Comparison of ENCODE assay signal across 8 mouse cellular contexts in genomic region chr11:4117372-4118071, GRCm38 (mm10). TPM values are rescaled to one million over a fixed set of nuclear protein-coding genes. Genes with fewer than 3 reads are reported as not detected.
DNase-seq lines count a peak whose midpoint lies in the region; ATAC-seq lines count a peak whose summit lies in the region.

No protein-coding gene starts in this region.

- peaks cover 39% of the 10 kb centered on the region for H3K4me1 ChIP-seq in heart, embryonic 13.5 days
- H3K4me1 ChIP-seq in hindbrain, embryonic 14.5 days (replicated peaks; ENCODE audit: control insufficient read depth, insufficient read depth, low read length), result peaks cover 16% of the 10 kb centered on the region
- peaks cover 20% of the 10 kb centered on the region for H3K4me1 ChIP-seq in midbrain, embryonic 13.5 days (replicated peaks)

- DNase-seq in heart, postnatal 4 days, result no peak
- DNase-seq in brain, adult 2 months (ENCODE audit: low read depth, low spot score), result peak; percentile 51
- DNase-seq in hindbrain, embryonic 14.5 days (ENCODE audit: low spot score), result no peak
- no peak for DNase-seq in adrenal gland, adult 2 months
- no peak for DNase-seq in adrenal gland, postnatal 4 days (ENCODE audit: low spot score in 2 of 2)
- DNase-seq in adrenal gland, postnatal 36 days, result no peak

- H3K9ac ChIP-seq in heart, embryonic 13.5 days, result peak overlapping the region; percentile 81
- H3K9ac ChIP-seq in hindbrain, embryonic 14.5 days, result peak overlapping the region; percentile 71
- peak overlapping the region; percentile 81 for H3K9ac ChIP-seq in midbrain, embryonic 13.5 days (replicated peaks)

- H3K36me3 ChIP-seq in heart, embryonic 13.5 days, result no peaks in the 10 kb centered on the region
- no peaks in the 10 kb centered on the region for H3K36me3 ChIP-seq in hindbrain, embryonic 14.5 days (replicated peaks; ENCODE audit: control insufficient read depth, insufficient read depth)
- H3K36me3 ChIP-seq in midbrain, embryonic 13.5 days, result no peaks in the 10 kb centered on the region

- no peak for ATAC-seq in heart, embryonic 13.5 days (ENCODE audit: extremely low read depth, insufficient number of reproducible peaks, low FRiP score, low TSS enrichment)
- 0 out of 2 replicates have a peak, but pooled peaks have one; percentile 9 for ATAC-seq in hindbrain, embryonic 14.5 days (ENCODE audit: low FRiP score)
- ATAC-seq in midbrain, embryonic 13.5 days, result peak; percentile 8; the same call in 1 of the 2 replicates

- peak overlapping the region; percentile 97 for H3K4me2 ChIP-seq in heart, embryonic 13.5 days
- H3K4me2 ChIP-seq in hindbrain, embryonic 14.5 days (replicated peaks), result peak overlapping the region; percentile 90
- H3K4me2 ChIP-seq in midbrain, embryonic 13.5 days (replicated peaks), result peak overlapping the region; percentile 88

- H3K9me3 ChIP-seq in heart, embryonic 13.5 days, result no peaks in the 10 kb centered on the region
- H3K9me3 ChIP-seq in hindbrain, embryonic 14.5 days (ENCODE audit: control insufficient read depth, low read length), result no peaks in the 10 kb centered on the region
- no peaks in the 10 kb centered on the region for H3K9me3 ChIP-seq in midbrain, embryonic 13.5 days

- no peak overlapping the region for H3K27ac ChIP-seq in heart, embryonic 13.5 days (replicated peaks)
- H3K27ac ChIP-seq in hindbrain, embryonic 14.5 days, result no peak overlapping the region
- no peak overlapping the region for H3K27ac ChIP-seq in midbrain, embryonic 13.5 days

- peaks cover 61% of the 10 kb centered on the region for H3K27me3 ChIP-seq in heart, embryonic 13.5 days (replicated peaks)
- H3K27me3 ChIP-seq in hindbrain, embryonic 14.5 days (ENCODE audit: control insufficient read depth, insufficient read depth, low read length), result peaks cover 4% of the 10 kb centered on the region; the same call in 1 of the 2 replicates
- peaks cover 28% of the 10 kb centered on the region for H3K27me3 ChIP-seq in midbrain, embryonic 13.5 days

- H3K4me3 ChIP-seq in heart, embryonic 13.5 days, result peak overlapping the region; percentile 63
- peak overlapping the region; percentile 51 for H3K4me3 ChIP-seq in hindbrain, embryonic 14.5 days (replicated peaks; ENCODE audit: low read length)
- peak overlapping the region; percentile 62 for H3K4me3 ChIP-seq in midbrain, embryonic 13.5 days (replicated peaks)

- 21% methylated on average over 3 of the region's 3 CpGs for WGBS in heart, embryonic 13.5 days
- 17% methylated on average over 3 of the region's 3 CpGs for WGBS in hindbrain, embryonic 14.5 days
- WGBS in midbrain, embryonic 13.5 days, result 30% methylated on average over 3 of the region's 3 CpGs

RNA-seq across cellular contexts. Expression of gene Sec14l2, which starts 5.7 kb away (rescaled TPM):
- polyA plus RNA-seq in heart, embryonic 13.5 days (2015; fragmentation: Nextera tagmentation; extraction: Ambion mirVana), result 0.48 and 1.0 TPM in 2 replicates
- total RNA-seq in heart, postnatal 4 days (2021), result 1 to 10 TPM in 1 of 2 experiments, under 1 TPM in 1; 0.91 to 1.1 TPM
- 3.6 and 4.1 TPM in 2 replicates for polyA plus RNA-seq in hindbrain, embryonic 14.5 days (2014; fragmentation: Nextera tagmentation; extraction: Ambion mirVana)
- polyA plus RNA-seq in midbrain, embryonic 13.5 days (2015; fragmentation: Nextera tagmentation; extraction: Ambion mirVana), result 2.3 and 3.2 TPM in 2 replicates
- 1 to 10 TPM; 1.8 to 2.2 TPM for total RNA-seq in adrenal gland, adult 2 months (2021)
- 0.59 and 0.71 TPM in 2 replicates for polyA plus RNA-seq in adrenal gland, adult 2 months (2012; rRNA removed)
- total RNA-seq in adrenal gland, postnatal 4 days (2021), result 10 to 100 TPM in 1 of 2 experiments, 1 to 10 TPM in 1; 4.4 to 15.0 TPM
- 1 to 10 TPM; 1.3 to 1.5 TPM for total RNA-seq in adrenal gland, postnatal 36 days (2021)

RNA-seq across cellular contexts. Expression of gene Rnf215, which starts 17.5 kb away (rescaled TPM):
- polyA plus RNA-seq in heart, embryonic 13.5 days (2015; fragmentation: Nextera tagmentation; extraction: Ambion mirVana), result 17.2 and 18.1 TPM in 2 replicates
- 10 to 100 TPM; 17.5 to 18.3 TPM for total RNA-seq in heart, postnatal 4 days (2021)
- polyA plus RNA-seq in hindbrain, embryonic 14.5 days (2014; fragmentation: Nextera tagmentation; extraction: Ambion mirVana), result 46.4 and 48.2 TPM in 2 replicates
- 43.9 and 45.9 TPM in 2 replicates for polyA plus RNA-seq in midbrain, embryonic 13.5 days (2015; fragmentation: Nextera tagmentation; extraction: Ambion mirVana)
- total RNA-seq in adrenal gland, adult 2 months (2021), result 10 to 100 TPM; 21.7 to 25.0 TPM
- 34.6 and 40.2 TPM in 2 replicates for polyA plus RNA-seq in adrenal gland, adult 2 months (2012; rRNA removed)
- total RNA-seq in adrenal gland, postnatal 4 days (2021), result 10 to 100 TPM; 32.0 to 34.8 TPM
- total RNA-seq in adrenal gland, postnatal 36 days (2021), result 10 to 100 TPM; 24.7 to 24.9 TPM

RNA-seq across cellular contexts. Expression of gene Mtfp1, which starts 22.3 kb away (rescaled TPM):
- 20.8 and 28.3 TPM in 2 replicates for polyA plus RNA-seq in heart, embryonic 13.5 days (2015; fragmentation: Nextera tagmentation; extraction: Ambion mirVana)
- 10 to 100 TPM; 46.3 to 52.0 TPM for total RNA-seq in heart, postnatal 4 days (2021)
- 9.3 and 10.6 TPM in 2 replicates for polyA plus RNA-seq in hindbrain, embryonic 14.5 days (2014; fragmentation: Nextera tagmentation; extraction: Ambion mirVana)
- 4.9 and 6.6 TPM in 2 replicates for polyA plus RNA-seq in midbrain, embryonic 13.5 days (2015; fragmentation: Nextera tagmentation; extraction: Ambion mirVana)
- 10 to 100 TPM; 19.3 to 24.2 TPM for total RNA-seq in adrenal gland, adult 2 months (2021)
- polyA plus RNA-seq in adrenal gland, adult 2 months (2012; rRNA removed), result 40.4 and 43.8 TPM in 2 replicates
- total RNA-seq in adrenal gland, postnatal 4 days (2021), result 10 to 100 TPM; 17.3 to 17.7 TPM
- 10 to 100 TPM; 22.2 to 22.3 TPM for total RNA-seq in adrenal gland, postnatal 36 days (2021)

RNA-seq across cellular contexts. Expression of gene Ccdc157, which starts 42.6 kb away (rescaled TPM):
- polyA plus RNA-seq in heart, embryonic 13.5 days (2015; fragmentation: Nextera tagmentation; extraction: Ambion mirVana), result 3.5 and 5.1 TPM in 2 replicates
- 1 to 10 TPM; 5.8 to 6.5 TPM for total RNA-seq in heart, postnatal 4 days (2021)
- 6.3 and 7.3 TPM in 2 replicates for polyA plus RNA-seq in hindbrain, embryonic 14.5 days (2014; fragmentation: Nextera tagmentation; extraction: Ambion mirVana)
- 6.8 and 8.1 TPM in 2 replicates for polyA plus RNA-seq in midbrain, embryonic 13.5 days (2015; fragmentation: Nextera tagmentation; extraction: Ambion mirVana)
- 10 to 100 TPM; 10.3 to 13.1 TPM for total RNA-seq in adrenal gland, adult 2 months (2021)
- 9.3 and 11.3 TPM in 2 replicates for polyA plus RNA-seq in adrenal gland, adult 2 months (2012; rRNA removed)
- 10 to 100 TPM; 13.8 to 18.6 TPM for total RNA-seq in adrenal gland, postnatal 4 days (2021)
- total RNA-seq in adrenal gland, postnatal 36 days (2021), result 10 to 100 TPM in 1 of 2 experiments, 1 to 10 TPM in 1; 7.3 to 11.6 TPM

RNA-seq across cellular contexts. Expression of gene Sf3a1, which starts 42.6 kb away (rescaled TPM):
- 33.3 TPM in 2 replicates for polyA plus RNA-seq in heart, embryonic 13.5 days (2015; fragmentation: Nextera tagmentation; extraction: Ambion mirVana)
- total RNA-seq in heart, postnatal 4 days (2021), result 10 to 100 TPM; 56.6 to 56.9 TPM
- 49.3 and 54.7 TPM in 2 replicates for polyA plus RNA-seq in hindbrain, embryonic 14.5 days (2014; fragmentation: Nextera tagmentation; extraction: Ambion mirVana)
- polyA plus RNA-seq in midbrain, embryonic 13.5 days (2015; fragmentation: Nextera tagmentation; extraction: Ambion mirVana), result 65.8 and 66.7 TPM in 2 replicates
- total RNA-seq in adrenal gland, adult 2 months (2021), result 10 to 100 TPM; 47.0 to 52.5 TPM
- 36.4 and 39.8 TPM in 2 replicates for polyA plus RNA-seq in adrenal gland, adult 2 months (2012; rRNA removed)
- 10 to 100 TPM; 70.4 to 71.6 TPM for total RNA-seq in adrenal gland, postnatal 4 days (2021)
- 10 to 100 TPM; 43.6 to 60.1 TPM for total RNA-seq in adrenal gland, postnatal 36 days (2021)
